Mouse (Mus musculus): ENCODE results near the gene Coil.
"Not testable (repeated sequence)": the region's sequence is repeated elsewhere in the genome, so short reads cannot be mapped to it uniquely, and the experiment has no call there.

Coil gene

GRCm38 (mm10) chr11:88966881-88967361 is 3.1 kb upstream of the Coil start, which contains the start of gene Elobl:
TSS of gene Elobl (minus strand) at chr11:88966931.
- no peak for DNase-seq (ENCODE audit: low read depth in 2 of 2, low spot score in 2 of 2)

GRCm38 (mm10) chr11:88973776-88974701 is 4.0 kb downstream of the Coil start:
- DNase-seq (ENCODE audit: low read depth in 2 of 2, low spot score in 2 of 2): peak; percentile 88 to 93

- no peak for DNase-seq (ENCODE audit: low read depth in 2 of 2, low spot score in 2 of 2)
Measured at GRCm38 (mm10) chr11:88976320-88976719, 6.3 kb downstream of the Coil start.

GRCm38 (mm10) chr11:88977188-88977587 is 7.1 kb downstream of the Coil start:
- DNase-seq (ENCODE audit: low read depth in 2 of 2, low spot score in 2 of 2): no peak

- no peak for DNase-seq (ENCODE audit: low read depth in 2 of 2, low spot score in 2 of 2)
Measured at GRCm38 (mm10) chr11:88981337-88981736, 11.3 kb downstream of the Coil start.

- no peak for DNase-seq (ENCODE audit: low read depth in 2 of 2, low spot score in 2 of 2)
Measured at GRCm38 (mm10) chr11:88986616-88987015, 16.6 kb downstream of the Coil start.

GRCm38 (mm10) chr11:88988956-88989355 is 18.9 kb downstream of the Coil start:
- DNase-seq (ENCODE audit: low read depth in 2 of 2, low spot score in 2 of 2): no peak

GRCm38 (mm10) chr11:88989530-88989929 is 19.5 kb downstream of the Coil start:
- peak in 1 of 2 experiments; percentile 54 for DNase-seq (ENCODE audit: low read depth in 2 of 2, low spot score in 2 of 2)

- no peak for DNase-seq (ENCODE audit: low read depth in 2 of 2, low spot score in 2 of 2)
Measured at GRCm38 (mm10) chr11:88993186-88993585, 23.1 kb downstream of the Coil start.

GRCm38 (mm10) chr11:88993625-88994024 is 23.6 kb downstream of the Coil start:
- peak; percentile 76 to 83 for DNase-seq (ENCODE audit: low read depth in 2 of 2, low spot score in 2 of 2)

- no peak for DNase-seq (ENCODE audit: low read depth in 2 of 2, low spot score in 2 of 2)
Measured at GRCm38 (mm10) chr11:88994492-88994891, 24.4 kb downstream of the Coil start.

GRCm38 (mm10) chr11:88995616-88996015 is 25.6 kb downstream of the Coil start:
- DNase-seq (ENCODE audit: low read depth in 2 of 2, low spot score in 2 of 2): no peak

- DNase-seq (ENCODE audit: low read depth in 2 of 2, low spot score in 2 of 2): no peak
Measured at GRCm38 (mm10) chr11:88996427-88996826, 26.4 kb downstream of the Coil start.

- DNase-seq (ENCODE audit: low read depth in 2 of 2, low spot score in 2 of 2): not testable (repeated sequence)
Measured at GRCm38 (mm10) chr11:88997343-88997742, 27.3 kb downstream of the Coil start.

- no peak for DNase-seq (ENCODE audit: low read depth in 2 of 2, low spot score in 2 of 2)
Measured at GRCm38 (mm10) chr11:88998406-88998805, 28.4 kb downstream of the Coil start.

- DNase-seq (ENCODE audit: low read depth in 2 of 2, low spot score in 2 of 2): peak; percentile 79 to 91
Measured at GRCm38 (mm10) chr11:88998974-88999722, 29.1 kb downstream of the Coil start, which contains the start of gene Trim25. TSS of gene Trim25 (plus strand) at chr11:88999376.

GRCm38 (mm10) chr11:88999723-89000526 is 29.9 kb downstream of the Coil start:
- no peak for DNase-seq (ENCODE audit: low read depth in 2 of 2, low spot score in 2 of 2)

- no peak for DNase-seq (ENCODE audit: low read depth in 2 of 2, low spot score in 2 of 2)
Measured at GRCm38 (mm10) chr11:89000527-89000819, 30.4 kb downstream of the Coil start.

GRCm38 (mm10) chr11:89001569-89001968 is 31.5 kb downstream of the Coil start:
- DNase-seq (ENCODE audit: low read depth in 2 of 2, low spot score in 2 of 2): no peak

- no peak for DNase-seq (ENCODE audit: low read depth in 2 of 2, low spot score in 2 of 2)
Measured at GRCm38 (mm10) chr11:89002068-89002467, 32.0 kb downstream of the Coil start.

- DNase-seq (ENCODE audit: low read depth in 2 of 2, low spot score in 2 of 2): no peak
Measured at GRCm38 (mm10) chr11:89002621-89003020, 32.6 kb downstream of the Coil start.
